Mouse (Mus musculus) kidney, adult 2 months (tissue): ENCODE data around the gene Mapkapk2.

Source experiments
- CTCF ChIP-seq: fragments of 200-500 bp; conservative IDR thresholded peaks from 2 replicates; pipeline ENCODE4 v1.5.1; 2011; ENCODE audit warnings: low read depth, mild to moderate bottlenecking, control low read depth, low read length, moderate library complexity, mixed read lengths; ENCODE audit not compliant: insufficient read depth, insufficient read length
- POLR2A ChIP-seq: fragments of 200-500 bp; IDR thresholded peaks from one replicate; pipeline ENCODE4 v1.6.1; 2011; ENCODE audit warnings: low read depth, low read length, control low read depth

DNA sequence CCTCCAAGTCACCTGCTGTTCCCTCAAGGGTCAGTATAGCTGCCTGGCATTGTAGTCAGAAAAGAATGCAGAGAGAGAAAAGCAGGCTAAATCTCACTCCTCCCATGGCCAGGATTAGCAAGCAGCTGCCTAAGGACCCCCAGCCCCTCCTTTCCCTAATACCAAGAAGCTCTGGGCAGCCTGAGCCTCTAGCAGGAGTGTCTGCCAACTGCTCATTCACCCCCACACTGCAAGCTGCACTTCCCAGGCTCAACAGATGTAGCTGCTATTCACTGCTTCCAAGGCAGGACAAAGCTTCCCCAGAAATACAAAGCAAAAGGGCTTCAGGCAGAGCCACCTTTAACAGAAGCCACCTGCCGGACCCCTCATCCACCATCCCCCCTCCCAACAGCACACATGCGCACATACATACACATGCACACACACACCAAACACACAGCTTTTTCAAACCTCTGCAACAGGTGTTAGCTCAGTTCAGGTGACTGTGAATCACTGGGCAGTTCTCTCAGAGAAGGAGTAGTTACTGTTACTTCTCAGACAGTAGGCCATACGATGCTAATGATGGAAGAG is 18.8 kb downstream of the Mapkapk2 start:
- no peak for TF ChIP-seq CTCF
- no peak for TF ChIP-seq POLR2A
